Mouse (Mus musculus) CD4-positive, CD25-positive, alpha-beta regulatory T cell (primary cell): ENCODE results near the gene Cdk5r1. TPM values are rescaled to one million over a fixed set of nuclear protein-coding genes. Genes with fewer than 3 reads are reported as not detected.

Experiments used
- polyA plus RNA-seq: library from polyadenylated mRNA; unstranded; fragments of 100-300 nt; shearing (Covaris generic); gene quantifications from one replicate; pipeline ENCODE4 v1.2.1, GENCODE M21; 2017

Cdk5r1 gene
- 0.30 TPM for polyA plus RNA-seq

DNA sequence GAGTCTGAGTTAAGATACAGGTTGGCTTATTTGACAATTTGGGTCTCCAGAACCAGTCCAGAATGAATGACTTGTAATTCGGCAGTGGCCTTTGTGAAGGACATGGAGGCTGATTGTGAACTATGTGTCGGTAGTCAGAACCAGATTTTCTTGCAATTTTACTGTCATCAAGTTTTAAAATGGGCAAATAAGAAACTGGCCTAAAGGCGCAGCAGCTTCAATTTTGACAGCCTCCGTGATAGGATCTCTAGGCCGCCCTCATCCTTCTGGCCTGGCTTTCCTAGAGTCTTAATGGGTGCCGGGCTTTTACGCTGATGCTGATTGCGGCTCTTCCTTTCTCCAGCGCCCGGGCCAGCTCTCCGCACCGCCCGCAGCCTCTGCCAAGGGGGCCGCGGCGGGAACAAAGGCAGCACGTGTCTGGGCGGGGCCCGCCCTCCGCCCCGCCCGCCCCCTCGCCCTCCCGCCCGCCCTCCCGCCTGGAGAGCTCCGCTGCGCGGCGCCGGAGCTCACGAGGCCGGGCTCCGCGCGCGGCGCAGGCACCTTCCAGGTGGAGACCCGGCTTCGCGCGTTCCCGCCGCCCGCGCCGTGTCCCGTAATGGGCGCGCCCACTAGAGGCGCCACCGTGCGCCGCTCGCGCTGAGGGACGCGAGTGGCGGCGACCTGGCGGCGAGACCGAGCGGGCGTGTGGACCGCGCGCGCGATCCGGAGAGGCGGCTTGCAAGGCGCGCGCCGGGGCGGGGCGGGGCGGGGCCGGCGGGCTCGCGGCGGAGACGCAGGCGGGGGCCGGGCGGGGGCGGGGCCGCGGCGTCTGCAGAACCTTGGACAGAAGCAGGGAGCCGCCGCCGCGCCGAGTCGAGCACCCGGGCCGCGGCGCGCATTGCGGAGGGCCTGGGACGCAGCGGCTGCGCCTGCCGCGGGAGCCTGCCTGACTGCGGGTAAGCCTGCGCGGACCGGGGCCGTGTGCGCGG lies at the start of gene Cdk5r1:
Gene Cdk5r1 (plus strand): TSS at position 802 of the 968 bp plus-strand sequence.

GRCm38 (mm10) chr11:80428381-80429008 lies 48.3 kb upstream of the Cdk5r1 start, which contains the start of gene Psmd11:
Gene Psmd11 (plus strand): TSS chr11:80428615.

Other genes starting within 250 kb of the Cdk5r1 start
- gene Rhbdl3, start 176.1 kb upstream of the Cdk5r1 start, polyA plus RNA-seq: 2.3 TPM
- gene 5730455P16Rik, start 99.0 kb upstream of the Cdk5r1 start, polyA plus RNA-seq: 13.6 TPM
- 207 TPM for gene Zfp207, start 93.7 kb upstream of the Cdk5r1 start, polyA plus RNA-seq
- 169 TPM for gene Psmd11, start 48.4 kb upstream of the Cdk5r1 start, polyA plus RNA-seq